Mouse (Mus musculus) midbrain, embryonic 13.5 days (tissue): Measurements from ENCODE around the gene Tmprss11c. TPM values are rescaled to one million over a fixed set of nuclear protein-coding genes. Genes with fewer than 3 reads are reported as not detected.

ENCODE experiments used
- ATAC-seq: fragments of 200-750 bp; cut with Nextera tagmentation; 2 replicates; pipeline ENCODE4 v1.8.0; 2017; ENCODE audit warnings: mild to moderate bottlenecking, moderate TSS enrichment, moderate library complexity
- H3K27ac ChIP-seq: fragments of 300-500 bp; sonication (generic); 2 replicates; pipeline ENCODE4 v1.5.1; 2015; ENCODE audit warnings: inconsistent platforms, mild to moderate bottlenecking, moderate library complexity
- H3K27me3 ChIP-seq: fragments of 300-500 bp; sonication (generic); 2 replicates; pipeline ENCODE4 v1.6.1; 2015; ENCODE audit warnings: mild to moderate bottlenecking, inconsistent platforms
- H3K36me3 ChIP-seq: fragments of 300-500 bp; sonication (generic); 2 replicates; pipeline ENCODE4 v1.6.1; 2015; ENCODE audit warnings: mild to moderate bottlenecking, inconsistent platforms
- H3K4me1 ChIP-seq: fragments of 300-500 bp; sonication (generic); replicated peaks from 2 replicates; pipeline ENCODE4 v1.6.1; 2015; ENCODE audit warnings: inconsistent platforms
- H3K4me2 ChIP-seq: fragments of 300-500 bp; sonication (generic); replicated peaks from 2 replicates; pipeline ENCODE4 v1.6.1; 2015; ENCODE audit warnings: moderate library complexity, mild to moderate bottlenecking, inconsistent platforms
- H3K4me3 ChIP-seq: fragments of 300-500 bp; sonication (generic); replicated peaks from 2 replicates; pipeline ENCODE4 v1.5.1; 2015; ENCODE audit warnings: mild to moderate bottlenecking, inconsistent platforms
- H3K9ac ChIP-seq: fragments of 300-500 bp; sonication (generic); replicated peaks from 2 replicates; pipeline ENCODE4 v1.6.1; 2015; ENCODE audit warnings: mild to moderate bottlenecking, inconsistent platforms
- H3K9me3 ChIP-seq: fragments of 300-500 bp; sonication (generic); 2 replicates; pipeline ENCODE4 v1.6.1; 2016; ENCODE audit warnings: mild to moderate bottlenecking, inconsistent platforms
- WGBS: fragments of 180-500 bp; shearing (Covaris S2); methylation state at CpG from one replicate; pipeline ENCODE4 v1.1.7; 2015; 5-methylcytosine and 5-hydroxymethylcytosine counted together
- polyA plus RNA-seq: library from polyadenylated mRNA; unstranded; fragments of >200 nt; fragmentation: Nextera tagmentation; extraction: Ambion mirVana; gene quantifications from 2 replicates; pipeline ENCODE4 v1.2.1, GENCODE M21; 2015

The Tmprss11c gene
- polyA plus RNA-seq, 1 experiment from 2014 or later = not detected

GRCm38 (mm10) chr5:86187441-86187840, 101.7 kb downstream of the Tmprss11c start:
- Histone ChIP-seq H3K4me3 (no peak overlapping the region), H3K9me3 (no peaks in the 10 kb centered on the region), H3K9ac (no peak overlapping the region), H3K27me3 (no peaks in the 10 kb centered on the region), H3K4me1 (no peaks in the 10 kb centered on the region), H3K4me2 (no peak overlapping the region), H3K27ac (no peak overlapping the region), H3K36me3 (no peaks in the 10 kb centered on the region)
- peak; percentile 28; the same call in 1 of the 2 replicates for ATAC-seq
- 85% methylated on average over 6 of the region's 6 CpGs for WGBS

Other genes with a start within 250 kb of the Tmprss11c start
- gene Cenpc1, start 223.7 kb downstream of the Tmprss11c start, polyA plus RNA-seq = 42.7 and 43.0 TPM in 2 replicates
- gene Stap1, start 217.6 kb downstream of the Tmprss11c start, polyA plus RNA-seq = 0.28 and 0.31 TPM in 2 replicates
- gene Uba6, start 116.5 kb downstream of the Tmprss11c start, polyA plus RNA-seq = 13.4 and 14.3 TPM in 2 replicates
- gene Gnrhr, start 91.4 kb downstream of the Tmprss11c start, polyA plus RNA-seq = not detected in 2 replicates
- not detected in 2 replicates for gene Tmprss11d, start 84.1 kb upstream of the Tmprss11c start, polyA plus RNA-seq
- gene Tmprss11a, start 179.7 kb upstream of the Tmprss11c start, polyA plus RNA-seq = not detected in 2 replicates
- gene Tmprss11g, start 229.3 kb upstream of the Tmprss11c start, polyA plus RNA-seq = not detected in 2 replicates